Mouse (Mus musculus) granulocyte monocyte progenitor cell, adult 5-6 weeks (primary cell): ENCODE data around the gene Ttc34. TPM values are rescaled to one million over a fixed set of nuclear protein-coding genes. Genes with fewer than 3 reads are reported as not detected.

Experiments
- ATAC-seq: replicated peaks from 2 replicates; pipeline ENCODE4 v1.8.0; 2016; ENCODE audit warnings: mild to moderate bottlenecking, moderate TSS enrichment, inconsistent platforms; ENCODE audit not compliant: poor library complexity, severe bottlenecking
- total RNA-seq, 2 experiments: library from RNA; stranded (forward) in 1 of 2; stranded (reverse) in 1 of 2; fragments of 200-712, 200-1000 nt in 1 of 2; fragments of >200 nt in 1 of 2; fragmentation: Nextera tagmentation in 1 of 2; gene quantifications; 2 replicates each; pipeline ENCODE4 v1.2.3; 2014 to 2017

Ttc34 gene
- total RNA-seq, 2 experiments from 2014 or later, result 0.17 TPM; not detected in 1

DNA sequence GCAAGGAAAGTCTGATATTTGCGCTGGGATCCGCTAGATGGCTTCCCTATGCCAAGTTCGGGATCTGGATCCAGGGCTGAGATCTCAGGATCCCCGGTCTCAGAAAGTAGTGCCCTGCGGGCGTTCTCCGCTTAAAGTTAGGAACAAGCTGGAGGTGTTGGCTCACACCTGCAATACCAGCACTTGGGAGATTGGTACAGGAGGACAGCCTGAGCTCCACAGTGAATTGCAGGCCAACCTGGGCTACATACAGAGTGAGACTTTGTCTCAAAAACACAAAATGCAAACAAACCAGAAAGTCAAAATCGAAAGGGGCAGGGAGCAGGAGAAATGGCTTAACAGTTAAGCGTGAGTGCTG lies 19.2 kb downstream of the Ttc34 start:
- no peak for ATAC-seq

DNA sequence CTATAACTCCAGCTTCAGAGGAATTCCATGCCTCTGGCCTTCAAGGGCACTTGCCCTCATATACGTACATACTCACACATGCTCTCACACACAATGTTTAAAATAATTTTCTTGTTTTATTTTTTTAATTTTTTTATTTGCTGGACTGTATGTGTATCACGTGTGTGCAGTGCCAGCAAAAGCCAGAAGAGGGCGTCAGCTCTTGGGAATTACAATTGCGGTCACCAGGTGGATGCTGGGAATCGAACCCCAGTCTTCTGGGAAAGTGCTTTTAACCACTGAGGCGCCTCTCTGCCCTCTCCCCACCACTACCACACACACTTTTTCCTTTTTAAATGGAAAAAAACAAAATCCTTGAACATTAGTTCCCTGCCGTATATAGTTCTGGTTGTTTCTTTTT lies 19.6 kb downstream of the Ttc34 start:
- no peak for ATAC-seq

DNA sequence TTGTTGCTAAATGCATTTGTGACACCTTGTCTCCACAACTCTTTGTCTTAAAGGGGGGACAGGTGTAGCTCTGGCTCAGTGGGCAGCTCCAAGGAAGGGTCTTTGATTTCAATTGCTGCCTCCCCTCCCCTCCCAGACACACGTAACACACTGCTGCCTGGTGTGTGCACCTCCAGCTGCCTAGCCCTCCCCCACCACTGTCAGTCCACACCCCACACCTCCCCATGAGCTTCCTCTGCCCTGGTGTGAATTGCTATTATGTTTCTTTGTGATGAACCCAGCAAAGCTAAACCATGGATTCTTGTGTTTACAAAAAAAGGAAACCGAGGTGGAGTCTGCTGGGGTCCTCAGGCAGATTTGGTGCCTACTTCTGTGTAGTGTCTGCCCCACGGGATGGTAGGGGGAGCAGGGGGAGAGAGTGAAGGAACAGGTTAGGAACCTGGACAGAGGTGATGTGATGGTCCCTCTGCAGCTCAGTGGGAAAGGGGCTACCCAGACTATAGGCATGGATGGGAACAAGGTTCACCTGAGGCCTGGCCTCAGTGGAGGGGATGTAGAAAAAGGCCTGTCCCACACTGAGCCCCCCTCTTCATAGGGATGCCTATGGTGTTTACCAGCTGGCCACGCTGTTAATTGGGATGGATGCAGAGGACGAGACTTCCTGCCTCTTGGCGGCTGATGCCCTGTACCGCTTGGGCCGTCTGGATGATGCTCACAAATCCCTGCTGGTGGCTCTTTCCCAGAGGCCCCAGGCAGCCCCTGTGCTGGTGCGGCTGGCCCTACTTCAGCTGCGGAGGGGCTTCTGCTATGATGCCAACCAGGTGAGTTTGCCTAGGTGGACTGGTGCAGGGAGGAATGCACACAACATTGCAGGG lies 20.3 kb downstream of the Ttc34 start:
- ATAC-seq, result no peak

DNA sequence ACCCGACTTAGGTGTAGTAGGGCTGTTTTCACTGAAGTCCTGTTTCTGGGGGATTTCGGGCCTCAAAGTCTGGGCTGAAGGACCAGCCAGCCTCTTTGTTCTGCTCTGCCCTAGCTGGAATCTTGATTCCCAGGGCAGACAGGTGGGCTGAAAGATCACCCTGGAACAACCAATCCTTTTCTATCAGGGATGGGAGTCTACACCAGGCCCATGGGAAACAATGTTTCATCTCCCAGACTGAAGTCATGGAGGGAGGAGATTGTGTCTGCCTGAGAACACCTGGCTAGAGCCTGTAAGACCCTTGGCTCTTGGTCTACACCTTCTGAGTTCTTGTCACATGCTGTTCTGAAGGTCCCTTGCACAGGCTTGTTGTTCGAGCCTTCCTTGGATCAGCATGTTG lies 21.3 kb downstream of the Ttc34 start:
- no peak for ATAC-seq

DNA sequence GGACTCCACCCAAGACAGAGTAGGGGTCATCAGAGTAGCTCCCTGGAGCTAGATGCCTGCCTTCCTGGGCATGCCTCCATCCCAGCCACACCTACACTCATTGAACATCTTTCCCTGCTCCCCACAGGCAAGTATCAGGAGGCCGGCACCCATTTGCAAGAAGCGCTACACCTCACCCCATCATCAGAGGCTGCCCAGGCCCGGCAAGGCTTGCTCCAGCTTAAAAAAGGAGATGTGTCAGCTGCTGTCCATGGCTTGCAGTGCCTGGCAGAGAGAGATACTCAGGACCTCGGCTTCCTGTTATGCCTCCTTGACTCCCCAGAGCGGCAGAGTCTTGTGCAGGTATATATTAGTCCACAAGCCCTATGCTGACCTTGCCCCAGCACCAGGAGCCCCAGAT lies 24.7 kb downstream of the Ttc34 start:
- no peak for ATAC-seq

DNA sequence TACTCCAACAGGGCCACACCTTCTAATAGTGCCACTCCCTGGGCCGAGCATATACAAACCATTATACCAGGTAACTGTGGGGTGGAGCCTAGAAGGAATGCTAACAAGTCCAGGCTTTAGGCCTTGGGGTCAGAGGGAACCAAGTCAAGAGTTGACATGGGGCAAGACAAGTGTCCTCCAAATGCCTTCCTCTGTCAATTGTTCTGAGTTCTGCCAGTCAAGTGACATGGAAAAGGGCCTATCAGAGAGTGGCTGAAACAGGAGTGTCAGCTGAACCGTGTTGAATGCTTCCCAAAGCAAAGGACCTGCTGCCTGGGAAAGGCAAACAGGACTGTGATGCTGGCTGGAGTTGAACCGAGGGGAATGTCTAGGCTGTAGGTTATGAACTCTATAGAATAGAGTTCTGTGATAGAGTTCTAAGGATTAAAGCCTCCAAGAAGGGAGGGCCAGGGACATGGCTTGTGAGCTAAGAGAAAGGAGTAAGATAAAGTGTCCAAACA lies 26.2 kb downstream of the Ttc34 start:
- ATAC-seq, result no peak

DNA sequence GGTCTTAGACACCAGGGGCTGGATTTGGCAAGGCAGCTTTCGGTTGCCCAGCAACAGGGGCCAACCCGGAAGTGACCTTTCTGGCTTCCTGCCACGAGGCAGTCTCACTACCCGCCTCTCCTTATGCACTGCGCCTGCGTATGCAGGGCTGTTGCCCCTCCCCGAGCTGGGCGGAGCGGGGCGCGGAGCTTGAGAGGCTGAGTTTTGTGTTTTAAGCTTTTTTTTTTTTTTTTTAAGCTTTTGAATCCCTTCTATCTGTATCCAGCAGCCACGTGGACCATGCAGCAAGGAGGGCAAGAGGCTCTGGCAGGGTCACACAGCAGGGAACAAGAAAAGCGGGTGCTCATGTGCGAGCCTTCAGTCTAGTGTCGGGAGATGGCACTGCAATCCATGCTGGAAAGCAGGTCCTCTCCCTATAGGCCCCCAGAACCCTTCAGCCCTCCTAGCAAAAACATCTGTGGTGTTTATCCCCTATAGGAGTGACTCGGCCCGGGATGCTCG lies 27.1 kb downstream of the Ttc34 start:
- peak; percentile 90 for ATAC-seq

DNA sequence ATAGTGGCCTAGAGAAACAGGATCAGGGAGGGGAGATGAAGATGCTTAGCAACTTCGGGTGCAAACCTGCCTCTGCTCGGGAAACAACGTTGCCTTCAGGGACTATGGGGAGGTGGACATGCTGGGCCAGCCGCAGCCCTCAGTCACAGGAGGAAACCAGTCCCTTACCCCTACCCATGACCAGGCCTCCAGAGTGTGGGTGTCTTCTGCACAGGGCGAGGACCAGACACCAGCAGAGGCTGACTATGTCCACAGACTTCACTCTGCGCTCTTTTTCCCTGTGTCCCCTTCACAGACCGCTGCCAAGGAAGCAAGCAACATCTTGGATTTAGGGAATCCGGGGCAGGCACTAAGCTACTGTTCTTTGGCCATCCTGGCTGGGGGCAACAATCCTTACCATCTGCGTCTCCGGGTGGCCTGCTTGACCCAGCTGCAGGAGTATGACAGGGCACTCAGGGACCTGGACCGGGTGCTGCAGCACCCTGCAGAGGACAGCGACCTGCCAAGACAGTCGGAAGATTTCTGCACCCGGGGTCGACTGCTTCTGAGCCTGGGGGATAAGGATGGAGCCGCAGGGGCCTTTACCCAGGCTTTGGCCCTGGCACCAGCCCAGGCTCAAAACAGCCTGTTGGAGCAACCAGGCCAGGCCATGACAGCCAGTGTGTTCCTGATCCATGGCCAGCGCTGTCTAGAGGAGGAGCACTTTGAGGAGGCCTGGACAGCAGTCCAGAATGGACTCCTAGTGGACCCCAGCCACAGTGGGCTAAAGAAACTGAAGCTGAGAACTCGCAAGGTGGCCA lies 27.9 kb downstream of the Ttc34 start:
- no peak for ATAC-seq

DNA sequence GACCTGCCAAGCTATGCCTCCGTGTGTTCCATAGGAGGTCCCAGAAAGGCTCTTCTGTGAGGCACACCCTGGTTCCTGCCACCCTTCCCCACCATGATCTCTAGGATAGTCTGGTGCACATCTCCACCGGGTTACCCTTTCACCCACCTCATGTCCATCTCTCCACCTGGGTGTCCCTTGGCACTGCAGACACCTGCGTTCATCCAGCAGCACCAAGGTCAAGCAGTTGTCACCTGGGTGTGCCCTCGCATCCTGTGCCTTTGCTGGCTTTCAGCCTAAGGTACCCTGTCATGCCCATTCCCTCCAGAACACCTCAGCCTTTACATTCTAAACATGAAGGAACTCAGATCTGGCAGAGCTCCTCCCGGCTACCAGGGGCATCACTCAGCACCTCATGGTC lies 29.1 kb downstream of the Ttc34 start:
- no peak for ATAC-seq

DNA sequence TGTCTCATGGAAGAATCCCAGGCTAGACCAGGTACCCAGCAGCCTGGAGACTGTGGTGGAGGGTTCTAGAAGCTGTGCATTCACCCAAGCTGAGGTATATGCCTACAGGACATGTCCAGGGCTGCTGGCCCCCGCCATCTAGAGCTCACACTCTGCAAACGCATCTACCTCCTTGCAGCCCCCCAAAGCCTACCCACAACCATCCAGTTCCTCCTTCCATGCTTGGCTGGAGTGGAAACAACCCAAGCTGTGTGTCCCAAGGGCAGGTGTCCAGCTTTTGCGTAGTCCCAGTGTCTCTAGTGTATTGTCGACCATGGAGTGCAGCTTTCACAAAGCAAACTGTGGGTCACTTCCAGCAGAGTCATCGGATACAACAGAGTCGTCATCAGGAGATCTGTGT lies 30.0 kb downstream of the Ttc34 start:
- no peak for ATAC-seq

DNA sequence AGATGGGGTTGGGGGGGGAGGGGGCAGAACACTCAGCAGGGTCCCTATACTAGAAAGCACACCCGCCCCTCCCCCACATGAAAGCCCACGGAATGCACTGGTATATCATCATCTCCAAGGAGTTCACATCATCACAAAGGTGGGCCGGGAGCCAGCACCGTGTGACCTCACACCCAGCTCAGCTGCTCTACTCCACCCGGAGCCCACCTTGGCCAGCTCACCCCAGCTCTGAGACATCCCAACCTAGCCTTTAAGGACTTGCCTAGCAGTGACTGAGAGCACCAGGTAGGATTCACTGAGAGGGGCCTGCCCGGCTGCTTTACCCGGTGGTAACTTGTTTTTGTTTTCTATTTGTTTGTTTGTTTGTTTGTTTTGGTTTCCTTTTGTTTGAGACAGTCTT lies 32.2 kb downstream of the Ttc34 start, which contains the start of gene Mmel1:
TSS of gene Mmel1 (plus strand) at position 146 of the 400 bp plus-strand sequence.
- ATAC-seq, result no peak

DNA sequence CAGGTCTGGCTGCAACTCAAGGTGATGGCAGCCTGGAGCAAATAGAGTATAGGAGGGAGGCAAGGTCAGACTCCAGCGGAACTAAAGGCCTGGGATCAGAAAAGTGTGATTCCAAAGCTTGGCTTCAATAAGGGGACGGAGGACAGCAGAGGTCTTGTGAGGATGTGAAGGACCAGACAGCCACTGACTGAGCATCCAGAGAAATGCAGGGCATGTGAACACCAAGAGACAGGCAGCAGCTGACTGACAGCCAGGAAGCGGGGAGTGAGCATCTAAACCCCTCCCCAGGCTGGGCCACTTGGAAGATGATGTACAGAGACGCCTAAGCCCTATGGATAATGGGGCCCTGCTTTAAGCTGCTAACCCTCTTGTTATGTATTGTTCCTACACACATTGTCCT lies 33.5 kb downstream of the Ttc34 start:
- no peak for ATAC-seq

DNA sequence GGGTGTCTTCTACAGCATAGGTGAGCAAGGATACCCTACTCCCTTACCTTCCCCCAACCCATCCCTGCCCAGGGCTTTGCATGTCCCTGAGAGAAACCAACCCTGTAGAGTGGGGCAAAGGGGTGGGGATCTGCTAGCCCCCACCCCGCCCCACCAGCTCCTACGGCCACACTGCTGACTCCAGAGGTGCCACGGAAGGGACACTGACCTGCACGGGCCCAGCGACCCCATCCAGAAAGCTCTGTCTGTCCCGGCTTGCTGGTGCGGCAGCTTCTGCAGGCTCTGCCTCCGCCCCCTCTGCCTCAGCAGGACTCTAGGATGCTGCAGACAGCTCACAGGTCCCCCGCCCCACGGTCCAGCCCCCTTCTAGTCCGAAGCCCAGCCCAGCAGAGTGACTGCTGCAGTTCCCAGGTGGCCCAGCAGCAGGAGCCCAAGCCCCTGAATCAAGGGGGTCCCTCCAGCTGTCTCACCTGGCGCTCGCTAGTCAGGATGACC lies 34.5 kb downstream of the Ttc34 start:
- no peak for ATAC-seq

DNA sequence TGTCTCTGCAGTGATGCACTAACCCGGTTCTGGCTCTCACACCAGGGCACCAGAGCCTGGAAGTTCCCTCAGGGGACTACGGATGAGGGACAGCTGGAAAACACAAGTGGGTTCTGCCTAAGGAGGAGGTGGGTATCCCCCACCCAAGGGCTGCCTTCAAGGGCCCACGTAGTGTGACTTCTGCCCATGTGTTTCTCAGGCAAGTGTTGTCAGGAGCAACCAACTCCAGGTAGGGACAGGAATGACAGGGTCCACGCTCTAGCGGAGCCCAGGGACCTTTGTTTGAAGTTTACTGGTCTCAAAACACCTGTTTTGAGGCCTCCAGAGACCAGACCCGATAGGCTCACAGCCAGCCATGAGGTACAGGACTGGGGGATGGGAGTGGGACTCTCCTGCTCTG lies 35.9 kb downstream of the Ttc34 start:
- ATAC-seq, result no peak

DNA sequence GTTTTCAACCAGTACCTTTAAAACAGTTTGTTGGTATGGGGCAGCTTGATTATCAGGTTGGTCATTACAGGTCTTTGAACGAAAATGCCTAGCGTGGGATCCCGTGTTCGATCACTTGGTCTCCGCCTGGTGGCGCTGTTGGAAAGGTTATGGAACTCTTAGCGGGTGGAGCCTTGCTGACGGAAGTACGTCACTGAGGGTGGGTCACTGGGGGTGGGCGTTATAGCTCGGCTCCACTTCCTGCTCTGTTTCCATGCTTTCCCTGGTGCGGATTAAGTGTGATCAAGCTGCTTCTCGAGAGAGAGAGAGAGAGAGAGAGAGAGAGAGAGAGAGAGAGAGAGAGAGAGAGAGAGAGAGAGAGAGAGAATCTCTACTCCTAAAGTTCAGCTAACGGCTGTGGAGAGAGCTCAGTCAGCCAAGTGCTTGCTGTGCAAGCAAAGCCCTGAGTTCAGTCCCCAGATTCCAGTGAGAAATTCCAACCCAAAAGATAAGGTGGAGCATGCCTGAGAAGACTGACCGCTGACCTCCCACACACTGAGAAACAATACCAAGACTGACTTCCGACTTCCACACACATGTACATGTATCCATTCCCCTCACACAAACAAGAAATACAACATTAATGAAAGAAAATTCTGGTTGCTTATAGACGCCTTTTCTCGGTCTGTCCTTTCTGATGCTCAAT lies 40.7 kb downstream of the Ttc34 start:
- ATAC-seq, result peak; percentile 97

DNA sequence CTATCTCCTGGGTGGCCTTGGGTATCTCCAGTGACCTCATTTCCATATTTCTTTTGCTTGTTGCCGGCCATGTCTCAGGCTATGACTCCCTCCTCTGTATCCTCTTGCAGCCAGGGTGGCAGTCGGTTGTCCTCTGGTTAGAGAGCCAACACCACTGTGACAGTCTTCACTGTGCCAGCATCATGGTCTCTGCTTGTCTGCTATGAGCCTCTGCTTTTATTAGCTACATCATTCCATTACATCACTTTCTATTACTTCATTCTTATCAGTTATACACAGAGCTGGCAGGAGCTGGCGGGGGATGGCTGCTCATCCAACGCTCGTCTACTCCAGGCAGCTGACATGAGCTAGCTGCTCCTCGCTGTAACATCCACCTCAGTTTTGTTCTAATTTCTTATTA lies 43.5 kb downstream of the Ttc34 start:
- ATAC-seq, result no peak

DNA sequence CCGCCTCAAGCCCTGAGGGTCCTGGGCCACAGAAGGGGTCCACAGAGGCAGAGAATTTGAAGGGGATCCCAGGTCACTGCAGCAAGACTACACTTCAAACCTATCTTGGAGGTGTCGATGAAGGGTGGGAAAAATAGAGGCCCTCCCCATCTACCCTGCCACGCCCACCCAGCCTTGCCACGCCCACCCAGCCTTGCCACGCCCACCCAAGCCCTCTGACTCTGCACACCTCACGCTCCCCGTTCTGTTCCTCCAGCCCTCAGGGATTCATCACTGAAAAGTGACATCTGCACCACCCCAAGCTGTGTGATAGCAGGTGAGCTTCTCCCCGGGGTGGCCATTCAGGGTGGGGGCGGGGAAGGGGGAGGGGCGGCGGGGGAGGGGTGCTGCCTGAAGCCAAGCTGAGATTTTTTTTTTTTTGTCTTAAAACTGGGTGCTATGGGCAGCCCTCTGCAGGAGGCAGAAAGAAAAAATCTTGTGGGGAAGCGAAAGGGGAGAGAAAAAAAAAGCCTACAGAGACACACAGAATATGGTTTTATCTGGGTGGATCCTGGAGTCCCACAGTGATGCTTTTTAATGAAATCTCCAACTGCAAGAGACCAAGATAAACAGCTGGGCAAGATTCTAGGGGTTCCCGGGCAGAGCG lies 44.9 kb downstream of the Ttc34 start:
- ATAC-seq, result 0 out of 2 replicates have a peak, but pooled peaks have one; percentile 12

DNA sequence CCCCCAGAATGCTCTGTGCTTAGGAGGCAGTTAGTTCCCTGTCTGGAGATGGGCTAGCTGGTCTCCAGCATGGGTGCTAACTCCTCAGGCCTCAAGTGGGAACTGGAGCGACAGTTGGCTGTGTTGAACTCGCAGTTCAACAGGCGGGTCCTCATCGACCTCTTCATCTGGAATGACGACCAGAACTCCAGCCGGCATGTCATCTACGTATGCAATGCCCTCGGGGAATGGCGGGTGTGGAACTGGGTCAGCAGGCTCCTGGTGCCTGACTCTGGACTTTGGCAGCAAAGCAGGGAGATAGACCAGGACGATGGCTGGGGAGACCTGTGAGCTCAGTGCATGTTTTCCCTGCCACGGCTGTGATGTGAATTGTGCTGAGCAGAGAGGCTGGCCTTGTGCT lies 48.2 kb downstream of the Ttc34 start:
- no peak for ATAC-seq

DNA sequence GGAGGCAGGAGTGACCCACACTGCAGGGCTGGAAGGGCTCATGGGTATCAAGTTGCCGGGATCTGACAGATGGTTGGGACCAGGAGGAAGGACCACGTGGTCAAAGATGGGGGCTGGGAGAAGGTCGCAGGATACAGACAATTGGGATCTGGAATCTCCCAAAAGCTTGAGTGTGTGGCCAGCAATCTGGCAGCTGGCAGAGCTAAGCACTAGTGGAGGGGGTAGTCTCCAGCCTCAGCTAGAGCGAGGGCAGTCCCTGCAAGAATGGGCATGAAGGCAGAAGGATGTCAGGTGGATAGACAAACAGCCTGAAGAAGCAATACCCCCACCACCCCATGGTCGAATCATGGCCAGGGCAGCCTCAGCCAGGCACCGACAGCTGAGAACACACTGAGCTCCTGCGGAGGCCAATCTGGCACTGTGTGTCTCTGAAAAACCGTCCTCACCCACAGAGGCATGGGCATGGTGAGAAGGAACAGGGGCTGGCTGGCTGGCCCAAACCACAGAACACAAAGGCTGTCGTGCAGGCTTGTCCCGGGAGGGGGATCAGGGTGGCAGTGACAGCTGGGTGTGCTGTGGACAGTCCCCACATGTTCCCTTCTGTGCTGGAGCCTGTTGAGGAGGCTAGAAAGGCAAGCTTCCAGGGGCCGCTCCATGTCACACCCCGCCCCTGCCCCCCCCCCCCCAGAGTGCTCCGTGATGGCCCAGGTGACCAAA lies 49.8 kb downstream of the Ttc34 start:
- ATAC-seq, result no peak
